Mouse (Mus musculus) midbrain, embryonic 13.5 days (tissue): ENCODE data around the gene Acbd4. TPM values are rescaled to one million over a fixed set of nuclear protein-coding genes. Genes with fewer than 3 reads are reported as not detected.

ENCODE experiments used
- ATAC-seq: fragments of 200-750 bp; cut with Nextera tagmentation; 2 replicates; pipeline ENCODE4 v1.8.0; 2017; ENCODE audit warnings: mild to moderate bottlenecking, moderate TSS enrichment, moderate library complexity
- H3K27ac ChIP-seq: fragments of 300-500 bp; sonication (generic); 2 replicates; pipeline ENCODE4 v1.5.1; 2015; ENCODE audit warnings: inconsistent platforms, mild to moderate bottlenecking, moderate library complexity
- H3K27me3 ChIP-seq: fragments of 300-500 bp; sonication (generic); 2 replicates; pipeline ENCODE4 v1.6.1; 2015; ENCODE audit warnings: mild to moderate bottlenecking, inconsistent platforms
- H3K36me3 ChIP-seq: fragments of 300-500 bp; sonication (generic); 2 replicates; pipeline ENCODE4 v1.6.1; 2015; ENCODE audit warnings: mild to moderate bottlenecking, inconsistent platforms
- H3K4me1 ChIP-seq: fragments of 300-500 bp; sonication (generic); replicated peaks from 2 replicates; pipeline ENCODE4 v1.6.1; 2015; ENCODE audit warnings: inconsistent platforms
- H3K4me2 ChIP-seq: fragments of 300-500 bp; sonication (generic); replicated peaks from 2 replicates; pipeline ENCODE4 v1.6.1; 2015; ENCODE audit warnings: moderate library complexity, mild to moderate bottlenecking, inconsistent platforms
- H3K4me3 ChIP-seq: fragments of 300-500 bp; sonication (generic); replicated peaks from 2 replicates; pipeline ENCODE4 v1.5.1; 2015; ENCODE audit warnings: mild to moderate bottlenecking, inconsistent platforms
- H3K9ac ChIP-seq: fragments of 300-500 bp; sonication (generic); replicated peaks from 2 replicates; pipeline ENCODE4 v1.6.1; 2015; ENCODE audit warnings: mild to moderate bottlenecking, inconsistent platforms
- H3K9me3 ChIP-seq: fragments of 300-500 bp; sonication (generic); 2 replicates; pipeline ENCODE4 v1.6.1; 2016; ENCODE audit warnings: mild to moderate bottlenecking, inconsistent platforms
- WGBS: fragments of 180-500 bp; shearing (Covaris S2); methylation state at CpG from one replicate; pipeline ENCODE4 v1.1.7; 2015; 5-methylcytosine and 5-hydroxymethylcytosine counted together
- polyA plus RNA-seq: library from polyadenylated mRNA; unstranded; fragments of >200 nt; fragmentation: Nextera tagmentation; extraction: Ambion mirVana; gene quantifications from 2 replicates; pipeline ENCODE4 v1.2.1, GENCODE M21; 2015

Gene Acbd4
- polyA plus RNA-seq, 1 experiment from 2014 or later: 7.8 TPM

GRCm38 (mm10) chr11:103104469-103104868 lies 3.0 kb downstream of the Acbd4 start:
- H3K27ac ChIP-seq: no peak overlapping the region
- H3K4me1 ChIP-seq: peaks cover 22% of the 10 kb centered on the region
- H3K27me3 ChIP-seq: peaks cover 39% of the 10 kb centered on the region
- H3K36me3 ChIP-seq: no peaks in the 10 kb centered on the region
- no peak for ATAC-seq
- WGBS: 78% methylated on average over 7 of the region's 7 CpGs
- no peak overlapping the region for H3K4me3 ChIP-seq
- H3K9me3 ChIP-seq: no peaks in the 10 kb centered on the region
- H3K9ac ChIP-seq: no peak overlapping the region
- no peak overlapping the region for H3K4me2 ChIP-seq

DNA sequence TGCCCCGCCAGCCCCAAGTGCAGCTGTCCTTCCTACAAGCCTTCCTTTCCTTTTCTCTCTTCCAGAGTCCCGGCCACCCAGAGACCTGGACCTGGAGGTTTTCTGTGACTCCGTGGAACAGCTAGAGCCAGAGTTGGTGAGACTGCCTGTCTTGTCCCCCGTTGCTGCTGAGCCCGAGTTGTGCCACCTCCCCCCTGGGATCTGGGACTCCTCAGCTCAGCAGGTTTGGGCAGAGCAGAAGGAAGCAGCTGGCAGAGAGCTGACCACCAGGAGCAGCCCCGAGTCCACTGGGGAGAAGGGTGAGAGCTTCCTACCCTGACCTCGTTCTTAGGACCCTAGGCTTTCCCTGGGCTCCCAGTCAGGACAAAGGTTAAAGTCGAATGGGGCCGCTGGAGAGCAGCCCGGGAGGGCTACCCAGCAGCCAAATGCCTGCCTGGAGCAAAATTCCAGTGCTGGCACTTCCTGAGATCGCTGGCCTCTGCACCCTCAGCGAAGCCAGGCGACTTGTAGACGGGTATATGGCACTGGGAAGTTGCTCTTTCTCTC lies 3.8 kb downstream of the Acbd4 start:
- 59% methylated on average over 14 of the region's 14 CpGs for WGBS
- no peaks in the 10 kb centered on the region for H3K36me3 ChIP-seq
- H3K27ac ChIP-seq: no peak overlapping the region
- no peak overlapping the region for H3K9ac ChIP-seq
- no peak for ATAC-seq
- peaks cover 31% of the 10 kb centered on the region for H3K27me3 ChIP-seq
- no peak overlapping the region for H3K4me3 ChIP-seq
- H3K4me2 ChIP-seq: no peak overlapping the region
- no peaks in the 10 kb centered on the region for H3K9me3 ChIP-seq
- H3K4me1 ChIP-seq: peaks cover 22% of the 10 kb centered on the region

DNA sequence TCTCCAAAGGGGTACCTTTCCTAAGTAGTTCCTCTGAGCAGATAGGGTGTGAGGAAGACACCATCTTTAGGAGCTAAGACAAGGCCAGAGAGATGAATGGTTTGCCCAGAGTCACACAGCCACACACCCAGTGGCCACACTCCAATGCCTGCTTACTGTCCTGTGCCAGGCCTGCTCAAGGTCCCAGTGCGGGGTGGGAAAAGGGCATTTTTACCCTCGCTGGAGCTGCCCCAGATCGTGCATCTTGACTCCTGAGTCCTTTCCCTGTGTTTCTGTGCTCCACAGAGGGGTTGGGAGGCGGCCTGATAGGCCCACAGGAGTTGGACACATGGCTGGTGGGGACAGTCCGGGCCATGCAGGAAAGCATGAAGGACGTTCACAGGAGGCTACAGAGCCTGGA lies 4.3 kb downstream of the Acbd4 start:
- H3K9me3 ChIP-seq: no peaks in the 10 kb centered on the region
- H3K27ac ChIP-seq: no peak overlapping the region
- WGBS: 81% methylated on average over 6 of the region's 6 CpGs
- no peak overlapping the region for H3K4me3 ChIP-seq
- H3K27me3 ChIP-seq: peaks cover 31% of the 10 kb centered on the region
- H3K36me3 ChIP-seq: no peaks in the 10 kb centered on the region
- ATAC-seq: no peak
- peaks cover 22% of the 10 kb centered on the region for H3K4me1 ChIP-seq
- no peak overlapping the region for H3K9ac ChIP-seq
- H3K4me2 ChIP-seq: no peak overlapping the region

DNA sequence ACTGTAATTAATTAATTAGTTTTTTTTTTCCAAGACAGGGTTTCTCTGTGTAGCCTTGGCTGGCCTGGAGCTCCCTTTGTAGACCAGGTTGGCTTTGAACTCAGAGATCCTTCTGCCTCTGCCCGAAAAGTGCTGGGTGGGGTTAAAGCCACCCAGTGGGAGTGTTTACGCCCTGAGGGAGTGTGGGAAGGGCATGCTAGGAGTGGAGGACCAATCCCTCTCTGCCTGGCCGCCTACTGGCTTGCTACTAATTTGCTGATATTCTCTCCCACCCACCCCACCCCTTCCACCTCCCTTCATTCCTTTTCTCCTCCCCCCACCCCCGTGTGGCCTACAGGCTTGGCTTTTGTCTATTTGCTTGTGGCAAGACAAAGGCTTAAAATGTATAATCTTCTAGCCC lies 4.9 kb downstream of the Acbd4 start:
- Histone ChIP-seq H3K9me3 (no peaks in the 10 kb centered on the region), H3K9ac (no peak overlapping the region), H3K4me2 (no peak overlapping the region), H3K4me3 (no peak overlapping the region), H3K27ac (no peak overlapping the region), H3K27me3 (peaks cover 31% of the 10 kb centered on the region), H3K36me3 (no peaks in the 10 kb centered on the region), H3K4me1 (peaks cover 18% of the 10 kb centered on the region)
- ATAC-seq: no peak
- WGBS: 60% methylated on average over 4 of the region's 4 CpGs

- H3K4me3 ChIP-seq: no peak overlapping the region
- H3K9me3 ChIP-seq: no peaks in the 10 kb centered on the region
- WGBS: 13% methylated on average over 10 of the region's 10 CpGs
- H3K4me2 ChIP-seq: 0 out of 2 replicates have a peak overlapping the region, but pooled peaks have one; percentile 51
- ATAC-seq: no peak
- no peak overlapping the region for H3K27ac ChIP-seq
- H3K36me3 ChIP-seq: no peaks in the 10 kb centered on the region
- H3K9ac ChIP-seq: no peak overlapping the region
- peaks cover 38% of the 10 kb centered on the region for H3K27me3 ChIP-seq
- H3K4me1 ChIP-seq: peaks cover 26% of the 10 kb centered on the region
Measured at GRCm38 (mm10) chr11:103111301-103111700, 9.8 kb downstream of the Acbd4 start.

DNA sequence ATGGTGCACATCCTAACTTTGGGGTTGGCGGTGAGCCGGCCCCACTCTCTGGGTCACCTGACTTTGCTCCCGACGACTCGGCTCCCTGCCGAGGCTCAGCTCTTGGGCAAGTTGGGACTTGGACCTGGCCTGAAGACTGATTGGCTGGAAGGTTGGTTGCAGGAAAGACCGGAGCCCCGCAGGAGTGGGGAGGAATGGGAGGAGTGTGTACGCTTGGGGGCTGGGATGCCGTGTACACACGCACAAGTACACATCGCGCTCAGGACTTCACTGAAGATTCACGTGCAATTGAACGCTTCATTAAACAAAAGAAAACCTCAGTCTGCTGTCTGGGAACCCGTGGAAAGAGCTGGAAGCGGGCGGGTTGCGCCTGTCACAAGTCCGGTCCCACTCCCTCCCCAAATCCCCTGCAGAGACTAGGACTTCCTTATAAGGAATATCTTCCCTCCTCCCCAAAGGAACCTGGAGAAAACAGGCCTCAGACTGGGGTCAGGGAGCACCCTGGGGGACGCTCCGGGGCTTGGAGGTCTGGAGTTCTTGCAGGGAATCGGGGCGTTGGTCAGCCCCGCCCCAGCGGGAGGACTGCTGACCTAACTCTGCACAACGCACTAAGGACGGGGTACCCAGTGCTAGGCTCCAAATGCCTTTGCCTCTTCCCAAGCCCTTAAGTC lies 10.5 kb downstream of the Acbd4 start:
- Histone ChIP-seq H3K4me3 (peak overlapping the region; percentile 24), H3K9ac (peak overlapping the region; percentile 46), H3K4me1 (peaks cover 32% of the 10 kb centered on the region), H3K9me3 (no peaks in the 10 kb centered on the region), H3K36me3 (no peaks in the 10 kb centered on the region), H3K27ac (no peak overlapping the region), H3K4me2 (peak overlapping the region; percentile 51), H3K27me3 (peaks cover 38% of the 10 kb centered on the region)
- ATAC-seq: no peak
- 2% methylated on average over 28 of the region's 28 CpGs for WGBS

DNA sequence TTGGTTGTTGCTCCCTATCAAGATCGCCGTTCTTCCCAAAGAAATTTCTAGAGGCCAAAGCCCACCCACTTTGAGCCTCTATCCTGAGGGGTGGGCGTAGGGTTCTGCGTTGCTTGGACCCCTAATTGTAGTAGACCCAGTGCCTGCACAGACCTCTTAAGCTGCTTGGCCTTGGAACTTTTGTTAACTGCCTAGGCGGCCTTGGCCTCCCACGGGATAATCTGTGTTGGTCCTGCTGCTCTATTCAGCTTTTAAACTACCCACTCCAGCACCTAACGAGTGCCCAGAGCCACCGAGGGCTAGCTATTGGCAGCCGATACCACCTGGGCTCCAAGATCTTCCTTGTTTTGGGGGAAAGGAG lies 11.1 kb downstream of the Acbd4 start:
- Histone ChIP-seq H3K4me2 (peak overlapping the region; percentile 51), H3K27me3 (peaks cover 38% of the 10 kb centered on the region), H3K27ac (no peak overlapping the region), H3K4me1 (peaks cover 37% of the 10 kb centered on the region), H3K9ac (peak overlapping the region; percentile 46; the same call in 1 of the 2 replicates), H3K4me3 (0 out of 2 replicates have a peak overlapping the region, but pooled peaks have one; percentile 24), H3K36me3 (no peaks in the 10 kb centered on the region), H3K9me3 (no peaks in the 10 kb centered on the region)
- no peak for ATAC-seq
- WGBS: 6% methylated on average over 9 of the region's 9 CpGs

DNA sequence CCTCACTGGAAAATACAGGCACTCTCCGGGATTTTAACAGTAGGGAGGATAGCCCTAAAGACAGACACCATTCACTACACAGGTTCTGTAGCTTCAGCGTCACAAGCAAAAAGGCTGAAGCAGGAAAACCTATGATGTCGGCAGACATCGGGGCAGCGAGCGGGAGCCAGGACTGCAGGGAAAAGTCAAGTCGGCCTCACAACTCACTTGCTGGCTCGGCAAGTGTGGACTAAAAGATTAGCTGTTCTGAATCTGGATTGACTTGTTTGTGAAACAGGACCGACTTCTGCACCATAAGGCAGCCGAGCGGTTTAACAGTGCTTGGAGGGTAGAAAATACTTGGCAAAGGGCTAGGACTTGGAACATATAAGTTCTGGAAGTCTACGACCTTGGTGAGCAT lies 11.5 kb downstream of the Acbd4 start:
- 28% methylated on average over 12 of the region's 12 CpGs for WGBS
- H3K4me2 ChIP-seq: no peak overlapping the region
- no peak overlapping the region for H3K4me3 ChIP-seq
- H3K9me3 ChIP-seq: no peaks in the 10 kb centered on the region
- H3K36me3 ChIP-seq: no peaks in the 10 kb centered on the region
- peak overlapping the region; percentile 46; the same call in 1 of the 2 replicates for H3K9ac ChIP-seq
- no peak overlapping the region for H3K27ac ChIP-seq
- peaks cover 42% of the 10 kb centered on the region for H3K4me1 ChIP-seq
- peaks cover 38% of the 10 kb centered on the region for H3K27me3 ChIP-seq
- no peak for ATAC-seq

- no peak for ATAC-seq
- H3K27me3 ChIP-seq: peaks cover 38% of the 10 kb centered on the region
- 85% methylated on average over 4 of the region's 4 CpGs for WGBS
Measured at GRCm38 (mm10) chr11:103113771-103114170, 12.3 kb downstream of the Acbd4 start.

DNA sequence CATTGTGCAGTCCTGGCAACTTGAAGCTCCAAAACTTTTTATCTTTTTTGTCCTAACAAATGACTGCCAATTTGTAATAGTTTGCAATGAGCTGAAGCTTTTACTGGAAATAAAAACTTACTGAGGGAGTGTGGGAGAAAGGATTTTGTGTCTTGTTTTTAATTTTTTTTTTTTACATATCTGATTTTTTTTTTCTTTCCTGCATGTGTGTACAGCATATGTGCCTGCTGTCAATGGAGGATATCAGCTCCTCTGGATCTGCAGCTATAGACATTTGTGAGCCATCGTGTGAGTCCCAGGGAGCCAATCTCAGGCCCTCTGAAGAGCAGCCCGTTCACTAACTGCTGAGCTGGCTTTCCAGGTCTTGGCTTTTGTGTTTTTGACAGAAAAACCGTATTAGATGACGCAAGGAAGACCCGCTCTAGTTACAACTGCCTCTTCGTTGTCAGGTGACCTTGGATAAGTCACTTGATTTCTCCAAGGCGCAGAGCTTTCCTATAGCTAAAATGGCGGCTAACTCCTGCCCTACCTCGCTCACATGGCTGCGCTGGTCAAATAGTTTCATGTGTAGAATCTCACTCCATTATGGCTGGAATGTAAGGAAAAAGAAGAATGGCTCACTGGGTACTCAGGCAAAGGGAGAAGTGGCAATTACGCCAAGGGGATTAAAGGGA lies 12.9 kb downstream of the Acbd4 start:
- peak overlapping the region; percentile 80 for H3K9ac ChIP-seq
- H3K4me1 ChIP-seq: peaks cover 54% of the 10 kb centered on the region
- peak overlapping the region; percentile 59 for H3K4me3 ChIP-seq
- H3K27ac ChIP-seq: peak overlapping the region; percentile 90
- no peak for ATAC-seq
- no peaks in the 10 kb centered on the region for H3K36me3 ChIP-seq
- peaks cover 38% of the 10 kb centered on the region for H3K27me3 ChIP-seq
- H3K9me3 ChIP-seq: no peaks in the 10 kb centered on the region
- peak overlapping the region; percentile 68 for H3K4me2 ChIP-seq
- 88% methylated on average over 11 of the region's 11 CpGs for WGBS

More at GRCm38 (mm10) chr11:103113771-103114170, 12.3 kb downstream of the Acbd4 start:
- Histone ChIP-seq H3K27ac (no peak overlapping the region), H3K9me3 (no peaks in the 10 kb centered on the region), H3K4me1 (peaks cover 50% of the 10 kb centered on the region), H3K4me2 (no peak overlapping the region), H3K9ac (no peak overlapping the region), H3K4me3 (no peak overlapping the region), H3K36me3 (no peaks in the 10 kb centered on the region)

GRCm38 (mm10) chr11:103115163-103116007 lies 13.9 kb downstream of the Acbd4 start:
- WGBS: 1% methylated on average over 34 of the region's 34 CpGs

More at GRCm38 (mm10) chr11:103115163-103116007, 13.9 kb downstream of the Acbd4 start:
- H3K9ac ChIP-seq: peak overlapping the region; percentile 80
- peaks cover 37% of the 10 kb centered on the region for H3K27me3 ChIP-seq
- H3K36me3 ChIP-seq: no peaks in the 10 kb centered on the region
- peaks cover 54% of the 10 kb centered on the region for H3K4me1 ChIP-seq
- no peaks in the 10 kb centered on the region for H3K9me3 ChIP-seq
- ATAC-seq: peak; percentile 74
- H3K4me3 ChIP-seq: peak overlapping the region; percentile 59
- peak overlapping the region; percentile 68 for H3K4me2 ChIP-seq
- peak overlapping the region; percentile 90 for H3K27ac ChIP-seq
